Mouse (Mus musculus) heart, adult 8-10 months (tissue): ENCODE data around the gene Ankdd1a. TPM values are rescaled to one million over a fixed set of nuclear protein-coding genes. Genes with fewer than 3 reads are reported as not detected.

Source experiments
- DNase-seq: peaks from one replicate; pipeline ENCODE4 v3.0.0; 2022; ENCODE audit warnings: low spot score
- total RNA-seq, 4 experiments: library from RNA; stranded (reverse); gene quantifications; 2 replicates each; pipeline ENCODE4 v1.2.4; 2022

Ankdd1a gene
- total RNA-seq, 4 experiments from 2014 or later = not detected

DNA sequence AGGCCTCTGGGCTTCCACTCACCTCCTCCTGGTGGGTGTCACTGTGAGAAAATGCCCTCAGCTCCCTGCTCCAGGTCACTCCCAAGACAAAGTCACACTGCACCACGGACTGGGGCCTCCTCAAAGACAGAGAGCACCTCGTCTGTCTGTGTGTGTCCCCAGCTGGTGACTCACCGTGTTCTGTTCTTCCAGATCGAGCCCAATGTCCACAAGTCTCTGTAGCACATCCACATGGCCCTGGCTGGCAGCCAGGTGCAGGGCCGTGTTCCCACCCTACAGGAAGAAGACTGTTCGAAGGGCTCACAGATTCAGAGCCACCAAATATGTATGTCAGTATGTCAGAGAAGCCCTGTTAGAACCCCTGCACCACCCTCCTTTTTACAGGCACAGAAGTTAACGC is 11.5 kb downstream of the Ankdd1a start:
- no peak for DNase-seq

DNA sequence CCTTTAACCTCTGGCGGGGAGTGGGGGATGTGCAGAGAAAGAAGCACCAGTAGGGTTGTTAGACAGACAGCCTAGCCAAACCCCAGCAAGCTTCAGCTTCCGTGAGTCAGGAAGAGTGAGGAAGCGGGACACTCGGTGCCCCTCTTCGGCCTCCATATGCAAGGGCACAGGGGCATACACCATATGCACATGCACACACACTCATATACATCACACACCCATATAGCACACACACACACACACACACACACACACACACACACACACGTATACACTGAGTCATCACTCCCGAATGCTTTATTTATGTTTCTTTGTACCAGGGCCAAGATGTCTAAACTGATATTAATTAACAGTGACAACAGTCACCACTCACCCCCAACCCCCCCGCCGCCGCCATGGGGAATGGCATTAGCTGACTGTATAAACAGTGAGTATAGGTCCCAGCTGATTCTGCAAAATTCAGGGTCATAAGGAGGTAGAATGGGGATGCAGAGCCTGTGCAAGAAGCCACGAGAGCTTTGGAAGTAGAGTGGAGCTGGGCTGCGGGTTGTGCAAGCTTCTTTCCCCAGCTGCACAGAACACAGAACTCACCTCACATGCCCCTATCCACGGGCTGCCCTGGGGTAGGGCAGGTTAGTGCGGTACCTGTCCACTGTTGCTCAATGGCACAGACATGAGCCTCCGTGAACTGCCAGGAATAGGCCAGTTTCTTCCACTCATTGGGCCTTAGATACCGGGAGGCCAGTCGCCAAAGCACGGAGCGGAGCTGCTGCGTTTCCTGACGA is 17.1 kb downstream of the Ankdd1a start:
- DNase-seq = no peak

DNA sequence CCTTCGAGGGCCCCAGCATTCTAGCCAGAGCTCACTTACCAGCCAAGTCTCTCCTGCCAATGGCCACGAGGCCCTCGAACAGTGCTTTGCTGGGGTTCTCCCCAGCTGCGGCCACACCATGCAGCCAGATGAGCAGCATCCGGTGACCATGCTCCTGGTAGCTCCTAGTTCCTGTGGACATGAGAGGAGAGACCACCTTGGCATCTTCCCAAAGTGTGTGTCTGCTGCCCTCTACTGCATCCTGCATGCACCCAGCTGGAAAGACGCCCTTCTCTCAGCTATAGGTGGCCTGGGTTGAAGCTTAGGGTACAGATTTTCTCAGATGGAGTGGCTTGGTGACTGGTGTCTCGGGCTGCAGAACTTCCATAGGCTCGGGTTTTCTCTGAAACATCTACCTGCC is 17.8 kb downstream of the Ankdd1a start:
- no peak for DNase-seq

GRCm38 (mm10) chr9:65492851-65493250 is 27.1 kb downstream of the Ankdd1a start:
- no peak for DNase-seq

- no peak for DNase-seq
Observed at GRCm38 (mm10) chr9:65492351-65492750, 27.6 kb downstream of the Ankdd1a start.

DNA sequence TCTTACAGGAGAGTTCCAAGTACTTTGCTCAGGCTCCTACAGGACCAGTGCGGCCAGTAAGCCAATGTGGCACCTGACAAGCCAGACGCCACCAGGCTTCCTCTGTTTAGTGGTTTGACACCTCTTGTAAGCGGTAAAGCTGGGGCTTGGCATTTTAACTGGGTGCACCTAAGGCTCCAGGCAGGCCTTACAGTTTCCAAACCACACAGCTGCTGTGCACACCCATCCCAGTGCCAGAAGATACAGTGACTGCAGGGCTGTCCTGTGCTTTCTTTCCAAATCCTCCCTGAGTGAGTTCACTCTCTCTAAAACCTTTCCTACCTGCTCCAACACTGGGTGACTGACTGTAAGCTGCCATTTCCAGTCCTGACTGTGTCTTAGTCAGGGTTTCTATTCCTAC is 28.5 kb downstream of the Ankdd1a start:
- DNase-seq = no peak

- DNase-seq = no peak
Observed at GRCm38 (mm10) chr9:65480071-65480470, 39.9 kb downstream of the Ankdd1a start.

DNA sequence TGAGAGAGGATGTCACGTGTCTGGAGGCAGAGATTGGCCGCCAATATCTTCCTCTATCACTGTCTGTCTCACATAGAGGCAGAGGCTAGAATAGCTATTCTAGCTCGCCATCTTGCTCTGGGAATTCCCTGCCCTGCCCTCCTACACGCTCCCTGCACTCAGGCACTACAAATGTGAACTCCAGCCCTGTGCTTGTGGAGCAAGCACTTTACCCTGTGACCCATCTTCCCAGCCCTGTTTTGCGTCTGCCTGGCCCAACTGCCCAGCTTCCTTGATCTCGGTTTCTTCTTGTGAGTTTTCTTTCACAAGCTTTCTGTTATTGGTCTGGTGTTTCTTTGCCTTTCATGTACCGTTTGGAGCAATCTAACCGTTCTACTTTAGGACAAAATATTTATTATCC is 40.8 kb downstream of the Ankdd1a start:
- DNase-seq = no peak

- no peak for DNase-seq
Observed at GRCm38 (mm10) chr9:65472769-65473168, 47.2 kb downstream of the Ankdd1a start.

DNA sequence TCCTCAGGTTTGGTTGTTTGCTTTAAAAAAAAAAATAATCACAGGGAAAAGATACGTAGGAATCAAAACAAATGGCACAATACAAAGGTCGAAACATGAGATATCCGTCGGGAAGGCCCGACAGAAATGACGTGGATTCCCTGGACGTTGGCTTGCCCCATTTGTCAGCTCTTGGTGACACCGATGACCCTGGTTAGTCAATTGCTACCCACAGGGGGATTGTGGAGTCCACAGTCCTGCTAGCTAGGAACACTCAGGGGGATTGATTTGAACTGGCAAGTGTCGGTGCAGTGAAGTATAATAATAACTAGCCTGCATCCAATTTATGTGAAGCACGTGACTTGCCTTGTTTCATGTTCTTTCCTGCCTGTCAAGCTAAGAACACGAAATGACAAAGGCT is 52.3 kb downstream of the Ankdd1a start:
- no peak for DNase-seq

GRCm38 (mm10) chr9:65465241-65465640 is 54.8 kb downstream of the Ankdd1a start:
- DNase-seq = no peak

GRCm38 (mm10) chr9:65464161-65464560 is 55.8 kb downstream of the Ankdd1a start:
- peak; percentile 22 for DNase-seq

DNA sequence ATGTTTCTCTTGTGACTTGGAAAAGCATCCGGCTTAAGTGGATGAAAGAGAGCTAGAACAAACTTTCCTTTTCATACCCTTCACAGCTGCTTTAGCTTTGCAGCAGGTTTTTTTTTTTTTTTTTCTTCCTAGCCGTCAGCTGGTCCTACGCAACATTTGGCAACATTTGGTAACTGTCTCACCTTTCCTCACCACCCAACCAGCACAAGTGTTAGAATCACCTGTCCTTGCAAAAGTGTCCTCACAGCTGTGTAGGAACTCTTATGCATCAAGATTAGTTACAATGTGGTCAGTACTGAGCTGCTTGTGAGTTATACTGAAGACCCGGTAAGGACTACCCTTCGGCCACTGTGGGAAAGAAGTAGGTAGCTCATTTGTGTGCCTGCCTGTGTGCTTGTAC is 57.4 kb downstream of the Ankdd1a start:
- DNase-seq = no peak

GRCm38 (mm10) chr9:65460732-65461442 is 59.1 kb downstream of the Ankdd1a start, which contains the start of gene Spg21:
Gene Spg21, plus strand, starts transcription at chr9:65460947.
- DNase-seq = peak; percentile 94

GRCm38 (mm10) chr9:65460198-65460597 is 59.8 kb downstream of the Ankdd1a start:
- DNase-seq = no peak

GRCm38 (mm10) chr9:65458975-65459374 is 61.0 kb downstream of the Ankdd1a start:
- no peak for DNase-seq

- DNase-seq = no peak
Observed at GRCm38 (mm10) chr9:65447951-65448350, 72.0 kb downstream of the Ankdd1a start.

GRCm38 (mm10) chr9:65444692-65445091 is 75.3 kb downstream of the Ankdd1a start:
- DNase-seq = no peak

Other genes starting within 250 kb of the Ankdd1a start
- gene Clpx, start 225.9 kb downstream of the Ankdd1a start, total RNA-seq = 100 to 1,000 TPM in 2 of 4 experiments, 10 to 100 TPM in 2; 82.7 to 113 (median 100) TPM
- 10 to 100 TPM; 13.3 to 16.8 (median 16.0) TPM for gene Pdcd7, start 174.1 kb downstream of the Ankdd1a start, total RNA-seq
- gene Ubap1l, start 159.2 kb downstream of the Ankdd1a start, total RNA-seq = under 1 TPM in 2 of 4 experiments, not detected in 2; 0.27 to 0.40 TPM
- gene Kbtbd13, start 128.5 kb downstream of the Ankdd1a start, total RNA-seq = 1 to 10 TPM; 2.4 to 3.6 (median 3.1) TPM
- gene Rasl12, start 121.7 kb downstream of the Ankdd1a start, total RNA-seq = 1 to 10 TPM; 5.5 to 8.0 (median 6.0) TPM
- gene Slc51b, start 97.2 kb downstream of the Ankdd1a start, total RNA-seq = not detected
- 1 to 10 TPM; 5.4 to 7.9 (median 6.9) TPM for gene Mtfmt, start 84.4 kb downstream of the Ankdd1a start, total RNA-seq
- gene Spg21, start 59.2 kb downstream of the Ankdd1a start, total RNA-seq = 10 to 100 TPM; 12.9 to 17.1 (median 15.9) TPM
- 10 to 100 TPM in 3 of 4 experiments, 1 to 10 TPM in 1; 7.4 to 12.3 (median 10.8) TPM for gene Plekho2, start 59.8 kb upstream of the Ankdd1a start, total RNA-seq
- not detected for gene Pif1, start 67.0 kb upstream of the Ankdd1a start, total RNA-seq
- 10 to 100 TPM; 24.9 to 28.7 (median 26.5) TPM for gene Rbpms2, start 109.5 kb upstream of the Ankdd1a start, total RNA-seq
- 100 to 1,000 TPM; 182 to 262 (median 217) TPM for gene Oaz2, start 147.8 kb upstream of the Ankdd1a start, total RNA-seq